Mouse (Mus musculus): ENCODE data around the gene E130308A19Rik.

- no peak for TF ChIP-seq CTCF (IDR thresholded peaks at IDR 0.05)
- no peak for TF ChIP-seq EP300 (IDR thresholded peaks at IDR 0.05)
Observed at GRCm38 (mm10) chr4:59806879-59807195, 180.8 kb downstream of the E130308A19Rik start.
